Mouse (Mus musculus) spleen, adult 18-20 months (tissue): Measurements from ENCODE around the gene Cd34.

Experiments
- DNase-seq, 2 experiments: peaks; one replicate each; pipeline ENCODE4 v3.0.0; 2022; ENCODE audit warnings: mixed read lengths in 2 of 2

Cd34 gene

DNA sequence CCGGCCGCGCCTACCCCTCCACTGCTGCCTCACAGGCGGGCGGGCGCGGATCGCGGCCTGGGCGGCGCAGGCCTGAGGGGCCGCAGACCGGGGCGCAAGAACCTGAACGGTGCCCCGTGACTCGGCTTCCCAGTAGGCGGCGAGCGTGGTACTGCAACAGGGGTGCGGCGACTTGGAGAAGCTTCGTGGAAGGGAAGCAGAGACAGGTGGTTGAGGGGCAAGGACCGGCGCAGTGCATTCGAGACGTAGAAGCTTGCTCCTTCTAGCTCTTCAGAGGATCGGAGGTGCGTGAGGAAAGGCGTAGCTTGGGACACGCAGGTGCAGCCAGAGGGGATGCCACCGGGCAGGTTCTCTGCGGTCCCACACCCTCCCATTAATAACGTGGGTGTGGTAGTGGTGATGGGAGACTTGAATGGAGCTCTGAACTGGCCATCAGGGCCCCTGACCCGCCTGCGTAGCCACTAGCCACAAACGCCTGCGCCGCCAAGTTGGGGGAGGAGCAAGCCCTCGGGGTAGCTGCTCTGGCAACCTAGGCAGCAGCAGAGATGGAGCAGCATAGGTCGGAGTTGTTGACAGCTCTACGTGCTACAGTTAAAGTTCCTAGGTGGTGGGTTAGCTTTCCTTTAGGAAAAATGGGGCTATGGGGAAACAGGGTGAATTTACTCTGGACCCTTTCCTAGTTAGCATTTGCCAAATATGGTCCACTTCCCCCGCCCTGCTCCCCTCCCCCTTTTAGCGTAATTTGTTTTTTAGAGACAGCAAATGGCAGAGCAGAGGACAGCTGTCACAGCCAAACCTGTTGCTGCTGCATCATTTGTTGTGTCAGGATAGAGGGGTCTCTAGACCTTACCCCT, 38.1 kb downstream of the Cd34 start:
- peak; percentile 79 to 82 for DNase-seq

GRCm38 (mm10) chr1:194977371-194977761, 38.7 kb downstream of the Cd34 start:
- DNase-seq: no peak

- no peak for DNase-seq
Measured at GRCm38 (mm10) chr1:194977946-194978720, 39.5 kb downstream of the Cd34 start.

- no peak for DNase-seq
Measured at GRCm38 (mm10) chr1:194980826-194981435, 42.3 kb downstream of the Cd34 start.

- no peak for DNase-seq
Measured at GRCm38 (mm10) chr1:194982931-194983690, 44.5 kb downstream of the Cd34 start.

- DNase-seq: no peak
Measured at GRCm38 (mm10) chr1:194984914-194985313, 46.3 kb downstream of the Cd34 start.

- no peak for DNase-seq
Measured at GRCm38 (mm10) chr1:194985442-194986210, 47.0 kb downstream of the Cd34 start.

DNA sequence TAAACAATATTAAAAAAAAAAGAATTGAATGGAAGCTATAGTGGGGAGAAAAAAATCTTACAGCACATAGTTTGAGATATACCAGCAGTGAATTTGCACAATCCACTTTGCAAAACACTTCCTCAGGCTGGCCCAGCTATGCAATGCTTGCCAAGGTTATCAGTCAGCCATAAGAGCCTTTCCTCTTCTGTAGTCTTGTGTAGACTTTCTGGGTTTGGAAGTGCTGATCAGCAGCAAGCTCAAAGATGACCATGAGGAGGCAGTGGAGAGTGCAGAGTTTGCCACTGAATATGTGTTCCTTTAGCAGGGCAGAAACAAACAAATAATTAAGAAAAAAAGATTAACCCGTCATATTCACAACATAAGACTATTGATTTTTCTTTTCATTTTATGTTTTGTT, 50.4 kb downstream of the Cd34 start:
- no peak for DNase-seq

GRCm38 (mm10) chr1:194990976-194991375, 52.4 kb downstream of the Cd34 start:
- no peak for DNase-seq

DNA sequence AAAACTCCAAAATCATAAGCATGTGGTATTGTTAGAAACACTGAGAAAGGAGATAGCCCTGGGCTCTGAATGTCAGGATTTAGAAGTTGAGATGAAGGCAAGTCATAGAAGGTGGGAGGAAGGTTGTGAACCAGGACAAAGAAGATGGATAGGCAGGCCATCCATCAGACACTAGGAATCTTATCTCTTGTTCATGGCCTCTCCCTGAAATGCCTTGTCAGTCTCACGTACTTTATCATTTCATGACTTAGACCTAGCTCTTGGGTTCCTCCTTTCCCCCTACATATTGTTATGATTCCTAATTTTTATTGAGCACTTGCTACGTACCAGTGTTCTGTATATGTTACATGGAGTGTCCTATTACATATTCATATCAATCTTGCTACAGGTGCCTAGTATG, 53.0 kb downstream of the Cd34 start:
- no peak for DNase-seq

DNA sequence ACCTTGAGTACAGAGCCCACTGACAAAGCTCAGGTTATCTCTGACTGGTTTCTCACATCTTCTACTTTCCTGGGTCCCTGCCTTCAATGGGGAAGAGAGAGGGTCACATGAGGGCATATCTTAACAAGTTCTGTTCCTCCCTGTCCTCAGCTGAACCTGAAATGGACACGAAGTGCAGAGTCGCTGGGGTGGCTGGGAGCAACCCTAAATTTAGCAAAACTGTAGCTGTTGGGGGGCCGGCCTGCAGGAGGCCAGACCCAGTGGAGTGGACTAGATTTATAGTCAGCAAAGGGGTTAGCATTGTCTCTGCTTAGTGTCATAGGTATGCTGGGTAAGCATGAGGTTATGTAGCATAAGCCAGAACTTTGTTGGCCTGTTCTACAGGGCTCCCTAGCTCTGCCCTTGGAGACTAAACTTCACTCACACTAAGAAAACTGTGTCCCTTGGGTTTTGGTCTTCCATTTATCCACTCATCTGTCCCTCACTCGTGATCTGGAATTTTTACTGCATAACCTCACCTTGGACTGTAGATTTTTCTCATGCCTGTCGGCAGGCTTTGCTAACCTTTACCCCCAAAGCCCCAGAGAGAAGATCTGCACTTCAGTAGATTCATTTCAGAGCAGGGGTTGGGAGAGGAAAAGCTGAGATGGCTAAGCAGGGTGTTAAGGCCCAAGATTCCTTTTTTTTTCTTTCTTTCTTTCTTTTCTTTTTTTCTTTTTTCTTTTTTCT, 54.1 kb downstream of the Cd34 start:
- no peak for DNase-seq

- no peak for DNase-seq
Measured at GRCm38 (mm10) chr1:194993409-194993988, 54.9 kb downstream of the Cd34 start.

DNA sequence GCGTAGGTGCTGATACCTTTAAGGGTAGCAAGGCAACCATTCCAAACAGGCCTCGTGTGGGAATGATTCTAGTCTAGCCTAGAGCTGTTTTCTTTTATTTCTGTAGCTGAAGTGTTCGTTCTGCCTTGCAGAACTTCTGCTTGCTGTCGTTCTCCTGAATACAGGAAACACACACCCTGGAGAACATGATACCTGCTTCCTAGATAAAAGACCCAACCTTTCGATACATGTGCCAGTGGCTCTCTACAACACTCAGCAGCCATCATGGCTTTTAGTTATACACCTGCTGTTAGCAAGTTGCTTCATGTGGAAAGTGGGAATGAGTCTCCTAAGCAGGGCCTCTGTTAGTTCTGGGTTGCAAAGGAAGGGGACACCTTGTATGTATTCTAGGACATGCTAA, 55.6 kb downstream of the Cd34 start:
- no peak for DNase-seq

DNA sequence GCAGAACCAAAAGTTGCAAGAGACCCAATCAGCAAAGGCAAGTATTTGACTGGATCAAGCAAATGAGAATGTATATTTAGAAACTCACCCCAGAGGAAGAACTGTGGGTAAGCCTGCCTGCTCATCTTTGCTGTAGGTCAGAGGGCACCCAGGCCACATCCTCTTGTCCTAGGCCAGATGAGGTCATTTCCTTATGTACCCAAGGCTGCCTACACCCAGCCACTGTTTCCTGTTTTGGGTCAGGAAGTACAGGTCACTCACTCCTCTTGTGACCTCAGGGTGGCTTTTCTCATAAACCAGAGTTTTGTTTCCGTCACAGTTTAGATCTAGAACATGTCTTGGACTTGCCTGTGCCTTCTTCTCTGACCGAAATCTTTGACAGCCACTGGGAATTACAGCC, 56.6 kb downstream of the Cd34 start:
- peak; percentile 29 to 64 for DNase-seq

DNA sequence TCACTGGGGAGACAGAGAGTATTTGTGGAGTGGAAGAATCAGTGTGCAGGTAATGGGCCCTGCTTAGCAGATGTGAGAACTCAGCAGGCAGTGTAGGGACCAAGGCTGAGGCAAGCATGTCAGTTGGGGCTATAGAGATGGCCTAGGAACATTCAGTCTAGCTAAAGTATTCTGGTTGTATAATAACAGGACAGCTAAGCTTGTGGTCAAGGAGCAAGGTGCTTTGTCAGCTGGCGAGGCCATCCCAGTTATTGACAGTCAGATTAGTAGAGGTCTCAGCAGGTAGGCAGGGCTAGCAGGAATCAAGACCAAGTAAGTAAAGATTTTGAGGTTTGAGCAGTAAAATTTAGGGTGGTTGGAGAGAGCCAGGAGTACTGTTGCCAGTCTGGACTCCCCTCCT, 59.8 kb downstream of the Cd34 start:
- no peak for DNase-seq

GRCm38 (mm10) chr1:195003328-195003727, 64.7 kb downstream of the Cd34 start:
- no peak for DNase-seq

DNA sequence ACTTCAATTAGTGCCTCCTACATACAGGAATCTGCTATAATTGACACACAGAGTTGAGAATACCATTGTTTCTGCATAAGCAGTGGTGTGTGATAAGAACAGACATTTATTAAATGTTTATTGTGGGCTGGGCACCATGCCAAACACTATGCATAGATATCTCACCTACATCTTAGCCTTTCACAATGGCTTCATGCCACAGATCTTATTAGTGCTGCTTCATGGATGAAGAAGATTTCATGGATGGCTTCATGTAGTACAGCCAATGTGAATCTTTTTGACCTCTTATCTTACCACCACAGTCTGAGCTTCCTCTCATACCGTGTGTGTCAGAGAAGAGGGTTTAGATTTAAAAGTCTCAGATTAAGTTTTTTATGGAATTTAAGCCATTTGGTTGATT, 65.6 kb downstream of the Cd34 start:
- no peak for DNase-seq

GRCm38 (mm10) chr1:195006267-195006666, 67.6 kb downstream of the Cd34 start:
- DNase-seq: no peak
